Comparison of ENCODE assay signal across 11 mouse cellular contexts in the genomic region with DNA sequence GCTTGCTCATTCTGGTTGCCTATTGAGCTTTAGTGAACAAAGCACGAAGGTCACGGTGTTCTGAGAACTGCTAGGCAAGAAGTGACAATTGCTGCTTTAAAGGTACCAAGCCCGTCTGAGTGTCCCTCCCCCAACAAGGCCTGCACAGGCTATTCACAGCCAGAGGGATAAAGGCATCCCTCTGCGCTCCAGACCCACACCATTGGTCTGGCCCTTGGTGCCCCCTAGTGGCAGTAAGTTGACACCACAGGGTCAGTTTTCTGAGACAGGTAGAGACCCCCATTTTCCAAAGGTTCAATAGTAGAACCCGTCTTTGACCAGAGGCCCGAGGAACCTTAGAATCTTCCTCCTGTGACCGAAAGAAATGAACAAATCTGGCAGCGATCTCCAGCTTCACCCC. TPM values are rescaled to one million over a fixed set of nuclear protein-coding genes. Genes with fewer than 3 reads are reported as not detected.
DNase-seq lines count a peak whose midpoint lies in the region; ATAC-seq and TF ChIP-seq lines count a peak whose summit lies in the region.
"Had no signal": no experiment of that assay in that cellular context is flagged by ENCODE, and none has a peak within 500 bp of the region (broad histone marks: within the 10 kb centered on the region; RNA-seq: fewer than 3 reads in every experiment).

No protein-coding gene starts in this region.

- H3K27me3 ChIP-seq in kidney, adult 2 months (replicated peaks; ENCODE audit: control insufficient read depth, insufficient read depth, low read length) = no peaks in the 10 kb centered on the region
- no peaks in the 10 kb centered on the region for H3K27me3 ChIP-seq in kidney, embryonic 15.5 days
- no peaks in the 10 kb centered on the region; a peak in 1 of 4 replicates for H3K27me3 ChIP-seq in MEL (ENCODE audit: control insufficient read depth in 1 of 2, insufficient read depth in 2 of 2, low read length in 2 of 2)
- H3K27me3 ChIP-seq: embryonic facial prominence, embryonic 13.5 days had no signal

- H3K4me1 ChIP-seq in kidney, adult 2 months (ENCODE audit: control insufficient read depth, insufficient read depth, low read length) = no peaks in the 10 kb centered on the region
- H3K4me1 ChIP-seq in kidney, embryonic 15.5 days = no peaks in the 10 kb centered on the region
- H3K4me1 ChIP-seq in MEL (ENCODE audit: control insufficient read depth in 1 of 2, insufficient read depth in 2 of 2, low read length in 2 of 2) = no peaks in the 10 kb centered on the region
- H3K4me1 ChIP-seq in cortical plate, adult 2 months (ENCODE audit: control insufficient read depth, insufficient read depth, low read length) = no peaks in the 10 kb centered on the region
- H3K4me1 ChIP-seq: embryonic facial prominence, embryonic 13.5 days had no signal

- no peak overlapping the region for H3K27ac ChIP-seq in kidney, adult 2 months (ENCODE audit: insufficient read depth, low read depth, low read length)
- no peak overlapping the region for H3K27ac ChIP-seq in kidney, embryonic 15.5 days
- H3K27ac ChIP-seq in MEL (ENCODE audit: control insufficient read depth, low read depth, low read length) = no peak overlapping the region
- no peak overlapping the region for H3K27ac ChIP-seq in cortical plate, adult 2 months (ENCODE audit: insufficient read depth, low read length)
- H3K27ac ChIP-seq: embryonic facial prominence, embryonic 13.5 days had no signal

- no peak; the same call in 1 of the 2 replicates for ATAC-seq in kidney, embryonic 15.5 days (replicated peaks; ENCODE audit: low FRiP score)

- peak; percentile 20 for DNase-seq in kidney, adult 2 months
- DNase-seq in MEL (ENCODE audit: low read depth, low spot score) = no peak
- DNase-seq in kidney, postnatal 25 days = peak; percentile 37 to 38
- peak; percentile 14 for DNase-seq in retina, embryonic 14.5 days (ENCODE audit: low spot score)
- no peak for DNase-seq in frontal cortex, postnatal 14 days (ENCODE audit: low spot score in 2 of 2)
- DNase-seq in spleen, postnatal 36 days (ENCODE audit: low spot score in 2 of 2) = no peak

- TF ChIP-seq CTCF in kidney, adult 2 months (conservative IDR thresholded peaks at IDR 0.05; ENCODE audit: insufficient read depth, insufficient read length, low read depth, low read length) = peak; percentile 71
- TF ChIP-seq CTCF in MEL (IDR thresholded peaks at IDR 0.05 in 2 of 3, conservative IDR thresholded peaks at IDR 0.05 in 1 of 3; ENCODE audit: control insufficient read depth in 1 of 3, insufficient read depth in 1 of 3, low read depth in 2 of 3, low read length in 3 of 3, poor library complexity in 1 of 3, severe bottlenecking in 1 of 3) = peak in 2 of 3 experiments; percentile 10 to 19; a peak in 1 of 6 replicates
- peak; percentile 33; the same call in 1 of the 2 replicates for TF ChIP-seq CTCF in cortical plate, adult 2 months (IDR thresholded peaks at IDR 0.05; ENCODE audit: extremely low read depth, insufficient read depth, low read length)

- H3K36me3 ChIP-seq in kidney, adult 2 months (ENCODE audit: control insufficient read depth, insufficient read depth, low read length) = no peaks in the 10 kb centered on the region
- no peaks in the 10 kb centered on the region for H3K36me3 ChIP-seq in kidney, embryonic 15.5 days
- no peaks in the 10 kb centered on the region for H3K36me3 ChIP-seq in MEL (ENCODE audit: control insufficient read depth in 1 of 2, insufficient read depth in 2 of 2, low read length in 2 of 2)
- H3K36me3 ChIP-seq: embryonic facial prominence, embryonic 13.5 days had no signal

- 46% methylated on average over 8 of the region's 8 CpGs for WGBS in kidney, adult 2 months
- 47% methylated on average over 8 of the region's 8 CpGs for WGBS in kidney, embryonic 15.5 days

- no peaks in the 10 kb centered on the region for H3K9me3 ChIP-seq in kidney, embryonic 15.5 days (replicated peaks)
- H3K9me3 ChIP-seq in MEL (replicated peaks; ENCODE audit: insufficient read depth, low read length) = no peaks in the 10 kb centered on the region
- H3K9me3 ChIP-seq: embryonic facial prominence, embryonic 13.5 days had no signal

- no peak overlapping the region for H3K4me3 ChIP-seq in kidney, adult 2 months (ENCODE audit: insufficient read depth, low read depth, low read length)
- no peak overlapping the region for H3K4me3 ChIP-seq in kidney, embryonic 15.5 days (replicated peaks)
- H3K4me3 ChIP-seq in MEL (ENCODE audit: control insufficient read depth in 1 of 2, insufficient read depth in 1 of 2, low read depth in 2 of 2, low read length in 2 of 2) = no peak overlapping the region
- H3K4me3 ChIP-seq in cortical plate, adult 2 months (ENCODE audit: insufficient read depth, low read length) = no peak overlapping the region
- H3K4me3 ChIP-seq: embryonic facial prominence, embryonic 13.5 days had no signal

- no peak overlapping the region for H3K4me2 ChIP-seq in kidney, embryonic 15.5 days
- H3K4me2 ChIP-seq: embryonic facial prominence, embryonic 13.5 days had no signal

- no peaks in the 10 kb centered on the region for H3K79me2 ChIP-seq in MEL (ENCODE audit: control insufficient read depth, insufficient read depth, low read length, poor library complexity)

- TF ChIP-seq RAD21 in MEL (IDR thresholded peaks at IDR 0.05; ENCODE audit: low read depth, low read length) = peak; percentile 16

- H3K9ac ChIP-seq in kidney, embryonic 15.5 days = no peak overlapping the region
- no peak overlapping the region for H3K9ac ChIP-seq in MEL (ENCODE audit: control insufficient read depth, low read depth, low read length, poor library complexity, severe bottlenecking)
- H3K9ac ChIP-seq: embryonic facial prominence, embryonic 13.5 days had no signal

- no peak for TF ChIP-seq POLR2A in kidney, adult 2 months (IDR thresholded peaks at IDR 0.05; ENCODE audit: low read depth, low read length)
- TF ChIP-seq POLR2A in MEL (IDR thresholded peaks at IDR 0.05; ENCODE audit: control insufficient read depth in 1 of 2, insufficient read depth in 1 of 2, low read depth in 1 of 2, low read length in 2 of 2, poor library complexity in 1 of 2) = no peak
- no peak for TF ChIP-seq POLR2A in cortical plate, adult 2 months (IDR thresholded peaks at IDR 0.05; ENCODE audit: extremely low read depth, insufficient read depth, low read length)

- no peak for TF ChIP-seq EP300 in MEL (IDR thresholded peaks at IDR 0.05; ENCODE audit: low read depth in 1 of 2, low read length in 2 of 2)

TF ChIP-seq in MEL, 35 proteins besides CTCF, POLR2A, EP300 and RAD21:
- no peak for TF ChIP-seq GABPA (IDR thresholded peaks at IDR 0.05; ENCODE audit: low read depth, low read length)
- TF ChIP-seq SMC3 (IDR thresholded peaks at IDR 0.05; ENCODE audit: low read depth, low read length) = peak; percentile 16; the same call in 1 of the 2 replicates

RNA-seq across cellular contexts. Expression of a gene that starts 14.3 kb away (rescaled TPM):
- polyA plus RNA-seq in kidney, adult 2 months (2012; rRNA removed) = not detected in 2 replicates
- polyA plus RNA-seq in kidney, embryonic 15.5 days (2015; fragmentation: Nextera tagmentation; extraction: Ambion mirVana) = not detected in 2 replicates
- 0.04 TPM in 1 of 2 replicates, not detected in the other for total RNA-seq in MEL (2012; rRNA removed)
- not detected for polyA plus RNA-seq in MEL (2012; ENCODE audit: insufficient read depth in 1 of 2, insufficient read length in 2 of 2, low read depth in 1 of 2, low replicate concordance in 2 of 2, missing spikeins in 1 of 2)
- polyA plus RNA-seq in cortical plate, adult 2 months (2012; rRNA removed) = 0.04 TPM in 1 of 2 replicates, not detected in the other
- polyA plus RNA-seq: embryonic facial prominence, embryonic 13.5 days; limb, embryonic 14.5 days had no signal

RNA-seq across cellular contexts. Expression of a gene that starts 16.4 kb away (rescaled TPM):
- polyA plus RNA-seq in kidney, adult 2 months (2012; rRNA removed) = not detected in 2 replicates
- polyA plus RNA-seq in kidney, embryonic 15.5 days (2015; fragmentation: Nextera tagmentation; extraction: Ambion mirVana) = not detected in 2 replicates
- total RNA-seq in MEL (2012; rRNA removed) = not detected in 2 replicates
- polyA plus RNA-seq in MEL (2012; ENCODE audit: insufficient read depth in 1 of 2, insufficient read length in 2 of 2, low read depth in 1 of 2, low replicate concordance in 2 of 2, missing spikeins in 1 of 2) = under 1 TPM in 1 of 2 experiments, not detected in 1; 0.06 TPM
- polyA plus RNA-seq in cortical plate, adult 2 months (2012; rRNA removed) = 0.04 and 3.8 TPM in 2 replicates
- polyA plus RNA-seq: spleen, adult 2 months had no signal

RNA-seq across cellular contexts. Expression of a gene that starts 40.2 kb away (rescaled TPM):
- polyA plus RNA-seq in kidney, adult 2 months (2012; rRNA removed) = 0.11 TPM in 1 of 2 replicates, not detected in the other
- 0.50 TPM in 1 of 2 replicates, not detected in the other for polyA plus RNA-seq in kidney, embryonic 15.5 days (2015; fragmentation: Nextera tagmentation; extraction: Ambion mirVana)
- 0.65 TPM in 2 replicates for total RNA-seq in MEL (2012; rRNA removed)
- polyA plus RNA-seq in MEL (2012; ENCODE audit: insufficient read depth in 1 of 2, insufficient read length in 2 of 2, low read depth in 1 of 2, low replicate concordance in 2 of 2, missing spikeins in 1 of 2) = under 1 TPM in 1 of 2 experiments, not detected in 1; 0.67 TPM
- not detected in 2 replicates for polyA plus RNA-seq in cortical plate, adult 2 months (2012; rRNA removed)
- polyA plus RNA-seq: embryonic facial prominence, embryonic 13.5 days; limb, embryonic 14.5 days had no signal

Comparison
In these comparisons a context has a peak if more than half of its experiments do, and no peak if none do; other contexts are left out.
1. DNase-seq: peak in kidney, adult 2 months (single experiment), kidney, postnatal 25 days (2 of 2) and retina, embryonic 14.5 days (single experiment); none in MEL (single experiment), frontal cortex, postnatal 14 days (0 of 2) and spleen, postnatal 36 days (0 of 2).
2. CTCF ChIP-seq: peak in every context shown above with its lines; median percentile 71 in kidney, adult 2 months; 33 in cortical plate, adult 2 months; 14 in MEL.